Mouse (Mus musculus): ENCODE measurements around the gene Lrp6. TPM values are rescaled to one million over a fixed set of nuclear protein-coding genes. Genes with fewer than 3 reads are reported as not detected.

Lrp6 gene
- polyA plus RNA-seq, 1 experiment, result 17.1 TPM

DNA sequence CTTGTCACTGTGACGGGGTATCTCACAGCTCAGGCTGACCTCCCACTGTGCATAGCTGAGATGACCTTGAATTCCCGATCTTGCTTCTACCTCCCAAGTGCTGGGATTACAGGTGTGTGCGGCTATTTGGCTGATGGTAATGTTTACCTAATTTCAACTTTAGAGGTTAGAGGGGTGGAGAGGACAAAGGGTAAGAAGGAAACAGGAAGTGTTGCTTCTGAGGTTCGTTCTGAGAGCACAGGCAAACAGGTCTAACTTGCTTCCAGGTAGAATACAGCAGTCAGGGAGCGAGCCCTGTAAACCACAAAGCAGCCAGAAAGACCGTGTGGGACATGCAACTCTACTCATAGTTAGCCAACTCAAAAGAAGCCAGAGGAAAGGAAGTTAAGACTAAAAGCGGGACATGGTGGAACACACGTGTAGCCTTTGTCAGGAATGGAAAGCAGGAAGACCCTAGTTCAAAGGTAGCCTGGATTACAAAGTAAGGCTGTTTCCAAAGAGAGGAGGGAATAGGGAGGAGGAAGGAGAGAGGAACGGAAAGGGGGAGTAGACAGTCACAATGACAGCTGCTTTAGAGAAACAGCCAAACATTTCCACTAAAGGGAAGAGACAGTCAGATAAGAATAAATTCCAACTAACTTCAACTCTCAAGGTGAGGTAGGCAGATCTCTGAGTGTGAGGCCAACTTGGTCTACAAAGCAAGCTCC lies 123.4 kb downstream of the Lrp6 start:
- no peak overlapping the region for H3K27ac ChIP-seq (ENCODE audit: control insufficient read depth, insufficient read depth, low read depth, low read length, poor library complexity)
- WGBS, result 57% methylated on average over 9 of the region's 9 CpGs
- TF ChIP-seq CTCF (IDR thresholded peaks at IDR 0.05; ENCODE audit: control insufficient read depth, insufficient read depth, low read length) (no peak), POLR2A (IDR thresholded peaks at IDR 0.05; ENCODE audit: borderline replicate concordance, control insufficient read depth, low read depth, low read length) (no peak)

DNA sequence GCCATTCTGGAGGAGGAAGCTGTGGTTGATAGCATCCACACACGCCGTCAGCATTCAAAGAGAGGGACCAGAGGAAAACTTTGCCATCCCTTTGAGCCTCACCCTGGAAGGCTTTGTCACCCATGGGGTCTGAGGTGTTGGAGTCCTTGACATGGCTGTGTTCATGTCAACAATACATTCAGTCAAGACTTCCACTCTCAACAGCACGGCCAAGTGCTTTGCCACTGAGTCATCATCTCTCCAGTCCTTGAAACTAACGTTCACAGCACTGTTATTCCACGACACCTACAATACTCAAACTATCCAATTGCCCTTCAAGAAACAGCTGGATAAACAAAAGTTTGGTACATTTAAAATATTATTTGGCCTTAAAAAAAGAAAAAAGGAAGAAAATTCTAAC lies 124.5 kb downstream of the Lrp6 start:
- no peaks in the 10 kb centered on the region for H3K4me1 ChIP-seq (ENCODE audit: control insufficient read depth, insufficient read depth, low read length)
- H3K4me3 ChIP-seq (replicated peaks; ENCODE audit: control insufficient read depth, low read depth, low read length), result no peak overlapping the region
- TF ChIP-seq CTCF (IDR thresholded peaks at IDR 0.05; ENCODE audit: control insufficient read depth, insufficient read depth, low read length) (no peak), POLR2A (IDR thresholded peaks at IDR 0.05; ENCODE audit: borderline replicate concordance, control insufficient read depth, low read depth, low read length) (no peak)
- 71% methylated on average over 5 of the region's 5 CpGs for WGBS
- H3K27ac ChIP-seq (ENCODE audit: control insufficient read depth, insufficient read depth, low read depth, low read length, poor library complexity), result no peak overlapping the region

More for the DNA sequence above, 123.4 kb downstream of the Lrp6 start:
- no peaks in the 10 kb centered on the region for H3K4me1 ChIP-seq (ENCODE audit: control insufficient read depth, insufficient read depth, low read length)
- H3K4me3 ChIP-seq (replicated peaks; ENCODE audit: control insufficient read depth, low read depth, low read length), result no peak overlapping the region

DNA sequence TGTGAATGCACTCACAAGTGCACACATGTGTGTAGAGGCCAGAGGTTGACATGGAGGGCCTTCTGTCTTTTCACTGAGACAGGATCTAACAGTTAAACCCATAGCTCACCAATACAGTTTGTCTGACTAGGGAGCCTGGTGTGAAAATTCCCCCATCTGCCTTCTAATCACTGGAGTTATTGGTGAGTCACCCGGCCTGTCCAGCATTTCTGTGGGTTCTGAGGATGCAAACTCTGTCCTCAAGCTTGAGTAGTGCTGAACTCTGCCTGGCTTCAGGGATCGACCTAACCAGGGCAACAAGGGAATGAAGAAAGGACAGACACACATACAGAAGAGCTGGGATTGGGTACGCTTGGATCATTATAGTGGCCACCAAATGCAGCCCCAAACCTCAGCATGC lies 125.0 kb downstream of the Lrp6 start:
- 76% methylated on average over 3 of the region's 3 CpGs for WGBS
- Histone ChIP-seq H3K4me3 (replicated peaks; ENCODE audit: control insufficient read depth, low read depth, low read length) (no peak overlapping the region), H3K4me1 (ENCODE audit: control insufficient read depth, insufficient read depth, low read length) (no peaks in the 10 kb centered on the region), H3K27ac (ENCODE audit: control insufficient read depth, insufficient read depth, low read depth, low read length, poor library complexity) (no peak overlapping the region)
- TF ChIP-seq POLR2A (IDR thresholded peaks at IDR 0.05; ENCODE audit: borderline replicate concordance, control insufficient read depth, low read depth, low read length) (no peak), CTCF (IDR thresholded peaks at IDR 0.05; ENCODE audit: control insufficient read depth, insufficient read depth, low read length) (no peak)

DNA sequence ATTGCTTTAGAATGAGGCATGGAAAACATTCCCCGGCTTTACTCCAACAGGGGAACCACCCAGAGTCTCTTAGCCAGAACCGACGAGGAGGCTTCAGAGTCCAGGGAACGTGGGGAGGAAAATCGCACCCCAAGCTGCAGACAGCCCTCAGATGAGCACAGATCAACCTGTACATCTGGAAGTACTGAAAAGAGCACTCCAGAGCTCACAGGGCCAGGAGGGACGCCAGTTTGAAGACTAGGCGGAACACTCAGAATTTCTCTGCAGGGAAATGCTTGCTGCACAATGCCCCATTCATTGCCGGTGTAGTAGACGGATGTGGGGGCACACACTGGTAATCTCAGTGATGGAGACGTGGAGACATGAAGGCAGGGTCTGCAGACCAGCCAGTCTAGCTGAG lies 126.7 kb downstream of the Lrp6 start:
- Histone ChIP-seq H3K27ac (ENCODE audit: control insufficient read depth, insufficient read depth, low read depth, low read length, poor library complexity) (no peak overlapping the region), H3K4me1 (ENCODE audit: control insufficient read depth, insufficient read depth, low read length) (no peaks in the 10 kb centered on the region), H3K4me3 (replicated peaks; ENCODE audit: control insufficient read depth, low read depth, low read length) (no peak overlapping the region)
- WGBS, result 67% methylated on average over 10 of the region's 10 CpGs
- TF ChIP-seq POLR2A (IDR thresholded peaks at IDR 0.05; ENCODE audit: borderline replicate concordance, control insufficient read depth, low read depth, low read length), result no peak

DNA sequence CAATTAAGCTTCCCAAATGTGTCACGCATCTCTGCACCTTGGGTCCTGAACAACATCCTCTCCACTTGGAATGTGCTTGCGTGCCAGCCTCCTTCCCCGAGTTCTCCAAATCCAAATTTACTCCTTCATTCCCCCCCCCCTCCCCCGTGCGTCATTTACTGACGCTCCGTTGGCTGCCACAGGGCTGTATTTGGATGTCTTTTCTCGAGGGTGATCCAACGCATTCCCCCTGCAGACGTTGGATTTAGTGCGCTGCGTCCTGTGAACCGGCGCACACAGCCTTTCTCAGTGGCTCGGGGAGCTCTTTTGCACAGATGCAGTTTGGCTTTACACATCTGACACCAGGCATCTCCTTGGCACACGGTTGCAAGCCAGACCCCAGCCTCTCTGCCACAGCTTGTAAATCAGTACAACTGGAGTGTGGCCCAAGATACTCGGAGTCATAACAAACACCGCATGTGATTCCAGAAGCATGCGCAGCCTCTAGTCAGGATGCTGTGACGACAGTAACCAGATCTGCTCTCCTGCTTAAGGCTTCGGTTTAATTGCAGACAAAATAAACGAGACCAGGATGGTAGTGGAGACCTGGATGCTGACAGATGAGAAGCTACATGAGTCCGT lies 127.3 kb downstream of the Lrp6 start:
- Histone ChIP-seq H3K4me1 (ENCODE audit: control insufficient read depth, insufficient read depth, low read length) (no peaks in the 10 kb centered on the region), H3K27ac (ENCODE audit: control insufficient read depth, insufficient read depth, low read depth, low read length, poor library complexity) (no peak overlapping the region), H3K4me3 (replicated peaks; ENCODE audit: control insufficient read depth, low read depth, low read length) (no peak overlapping the region)
- TF ChIP-seq POLR2A (IDR thresholded peaks at IDR 0.05; ENCODE audit: borderline replicate concordance, control insufficient read depth, low read depth, low read length), result no peak
- 75% methylated on average over 23 of the region's 23 CpGs for whole genome bisulfite sequencing

DNA sequence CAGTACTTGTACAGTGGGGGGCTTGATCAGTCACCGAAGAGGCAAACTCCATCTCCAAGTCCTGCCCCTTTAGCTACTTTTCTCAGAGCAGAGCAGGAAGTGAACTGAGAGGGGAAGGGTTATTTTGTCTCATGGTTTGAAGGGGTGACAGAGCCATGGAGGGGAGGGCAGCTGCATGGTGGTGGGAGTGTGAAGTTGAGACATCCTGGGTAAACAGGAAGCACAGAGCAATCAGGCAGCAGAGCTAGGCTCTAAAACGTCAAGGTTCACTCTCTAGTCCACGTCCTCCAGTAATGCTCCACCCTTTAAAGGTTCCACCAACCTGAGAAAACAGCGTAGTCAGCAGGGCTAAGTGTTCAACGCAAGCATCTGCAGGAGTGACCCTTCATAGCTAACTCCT lies 129.8 kb downstream of the Lrp6 start:
- Histone ChIP-seq H3K4me3 (replicated peaks; ENCODE audit: control insufficient read depth, low read depth, low read length) (no peak overlapping the region), H3K27ac (ENCODE audit: control insufficient read depth, insufficient read depth, low read depth, low read length, poor library complexity) (no peak overlapping the region), H3K4me1 (ENCODE audit: control insufficient read depth, insufficient read depth, low read length) (no peaks in the 10 kb centered on the region)
- TF ChIP-seq CTCF (IDR thresholded peaks at IDR 0.05; ENCODE audit: control insufficient read depth, insufficient read depth, low read length), result no peak
- no peak for TF ChIP-seq POLR2A (IDR thresholded peaks at IDR 0.05; ENCODE audit: borderline replicate concordance, control insufficient read depth, low read depth, low read length)
- WGBS, result 69% methylated on average over 5 of the region's 5 CpGs

DNA sequence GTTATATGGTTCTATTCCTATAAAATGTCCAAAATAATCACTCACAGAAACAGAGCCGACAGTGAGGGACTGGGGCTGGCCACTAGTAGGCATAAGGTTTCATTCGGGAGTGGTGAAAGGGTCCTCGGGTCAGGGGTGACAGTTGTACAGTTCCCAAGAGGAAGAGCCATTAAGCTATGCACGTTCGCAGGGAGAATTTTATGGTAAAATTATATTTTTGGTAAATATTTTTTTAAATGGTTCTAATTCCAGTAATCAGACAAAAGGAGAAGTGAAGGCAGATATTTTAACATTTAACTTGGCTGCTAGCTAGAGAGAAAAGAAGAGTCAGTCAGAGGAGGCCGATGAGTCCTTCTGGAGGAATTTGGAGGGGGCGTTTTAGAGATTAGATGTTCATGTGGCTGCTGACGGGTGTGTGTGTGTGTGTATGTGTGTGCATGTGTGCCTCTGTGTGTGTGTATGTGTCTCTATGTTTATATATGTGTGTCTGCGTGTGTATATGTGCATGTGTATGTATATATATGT lies 131.8 kb downstream of the Lrp6 start:
- Histone ChIP-seq H3K4me1 (ENCODE audit: control insufficient read depth, insufficient read depth, low read length) (no peaks in the 10 kb centered on the region), H3K4me3 (replicated peaks; ENCODE audit: control insufficient read depth, low read depth, low read length) (no peak overlapping the region), H3K27ac (ENCODE audit: control insufficient read depth, insufficient read depth, low read depth, low read length, poor library complexity) (no peak overlapping the region)
- 79% methylated on average over 9 of the region's 9 CpGs for WGBS
- TF ChIP-seq CTCF (IDR thresholded peaks at IDR 0.05; ENCODE audit: control insufficient read depth, insufficient read depth, low read length) (no peak), POLR2A (IDR thresholded peaks at IDR 0.05; ENCODE audit: borderline replicate concordance, control insufficient read depth, low read depth, low read length) (no peak)

DNA sequence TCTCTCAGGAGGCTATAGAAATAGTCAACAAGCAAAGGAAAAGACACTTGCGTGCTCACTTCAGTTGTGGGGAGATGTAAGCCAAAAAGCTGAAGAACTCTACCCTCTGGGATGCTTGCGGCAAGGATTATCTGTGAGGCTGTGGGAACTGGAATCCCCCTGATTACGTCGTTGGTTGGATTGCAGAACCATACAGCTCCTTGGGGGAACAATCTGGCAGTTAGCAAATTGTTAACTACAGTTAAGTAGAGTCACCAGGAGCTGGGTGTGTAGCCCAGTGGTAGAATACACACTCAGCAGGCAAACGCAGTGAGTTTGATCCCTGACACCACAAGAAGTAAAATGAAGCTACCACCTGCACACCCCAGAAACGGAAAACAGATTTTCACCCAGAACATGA lies 132.7 kb downstream of the Lrp6 start:
- H3K4me1 ChIP-seq (ENCODE audit: control insufficient read depth, insufficient read depth, low read length), result no peaks in the 10 kb centered on the region
- no peak for TF ChIP-seq CTCF (IDR thresholded peaks at IDR 0.05; ENCODE audit: control insufficient read depth, insufficient read depth, low read length)
- TF ChIP-seq POLR2A (IDR thresholded peaks at IDR 0.05; ENCODE audit: borderline replicate concordance, control insufficient read depth, low read depth, low read length), result no peak
- H3K4me3 ChIP-seq (replicated peaks; ENCODE audit: control insufficient read depth, low read depth, low read length), result no peak overlapping the region
- H3K27ac ChIP-seq (ENCODE audit: control insufficient read depth, insufficient read depth, low read depth, low read length, poor library complexity), result no peak overlapping the region
- WGBS, result 80% methylated on average over 6 of the region's 6 CpGs

All from bone marrow, adult 2 months (tissue).